Comparison of ENCODE assay signal across 28 mouse cellular contexts in the genomic region with DNA sequence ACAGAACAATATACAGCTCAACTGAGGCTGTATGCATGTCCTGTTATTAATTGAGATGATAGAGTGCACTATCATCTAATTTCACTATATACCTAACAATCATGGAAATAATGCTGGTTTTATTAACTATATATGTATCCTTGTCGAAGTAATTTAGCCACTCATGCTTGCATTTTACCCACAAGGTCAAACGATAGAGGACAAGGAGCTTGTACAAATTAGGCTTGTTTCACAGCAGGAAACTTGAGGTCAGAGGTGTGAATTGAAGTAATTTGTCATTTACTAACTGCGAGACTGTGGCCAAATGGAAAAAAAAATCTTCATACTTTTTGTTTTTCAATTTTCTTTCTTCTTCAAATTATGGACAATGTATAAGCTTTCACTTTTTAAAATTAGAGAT. TPM values are rescaled to one million over a fixed set of nuclear protein-coding genes. Genes with fewer than 3 reads are reported as not detected.
DNase-seq lines count a peak whose midpoint lies in the region; ATAC-seq and TF ChIP-seq lines count a peak whose summit lies in the region.
"Had no signal": no experiment of that assay in that cellular context is flagged by ENCODE, and none has a peak within 500 bp of the region (broad histone marks: within the 10 kb centered on the region; RNA-seq: fewer than 3 reads in every experiment).

No protein-coding gene starts in this region.

- H3K9me3 ChIP-seq in heart, postnatal 0 days (replicated peaks; ENCODE audit: control insufficient read depth, low read length) = no peaks in the 10 kb centered on the region
- H3K9me3 ChIP-seq in lung, embryonic 14.5 days (ENCODE audit: low read depth, low read length) = no peaks in the 10 kb centered on the region
- H3K9me3 ChIP-seq: forebrain, embryonic 13.5 days; G1E; limb, embryonic 12.5 days; liver, embryonic 15.5 days; midbrain, embryonic 13.5 days had no signal

- peak overlapping the region; percentile 3; the same call in 1 of the 2 replicates for H3K27ac ChIP-seq in heart, adult 2 months
- no peak overlapping the region for H3K27ac ChIP-seq in heart, postnatal 0 days (ENCODE audit: low read depth)
- H3K27ac ChIP-seq in lung, embryonic 14.5 days (ENCODE audit: low read depth) = no peak overlapping the region
- H3K27ac ChIP-seq in brown adipose tissue, adult 24 weeks (replicated peaks; ENCODE audit: low read depth, low read length) = no peak overlapping the region
- H3K27ac ChIP-seq: forebrain, embryonic 13.5 days; hindbrain, embryonic 14.5 days; left cerebral cortex, adult 2 months; limb, embryonic 12.5 days; liver, embryonic 15.5 days; midbrain, embryonic 13.5 days had no signal

- WGBS in heart, adult 2 months = 59% methylated on average over 3 of the region's 3 CpGs
- WGBS in heart, postnatal 0 days = 77% methylated on average over 3 of the region's 3 CpGs
- WGBS in lung, embryonic 14.5 days = 66% methylated on average over 3 of the region's 3 CpGs

- peak overlapping the region; percentile 73; the same call in 1 of the 2 replicates for H3K4me2 ChIP-seq in heart, postnatal 0 days (ENCODE audit: low read depth, low read length)
- peak overlapping the region; percentile 16; the same call in 1 of the 2 replicates for H3K4me2 ChIP-seq in lung, embryonic 14.5 days
- H3K4me2 ChIP-seq: forebrain, embryonic 13.5 days; hindbrain, embryonic 14.5 days; limb, embryonic 12.5 days; liver, embryonic 15.5 days; midbrain, embryonic 13.5 days had no signal

- DNase-seq in heart, adult 2 months = no peak
- DNase-seq in heart, adult 11 months = no peak
- DNase-seq in heart, postnatal 0 days (ENCODE audit: low spot score) = no peak
- no peak for DNase-seq in heart, adult 18-20 months
- DNase-seq in lung, embryonic 14.5 days = no peak
- DNase-seq in lung, postnatal 36 days = no peak
- no peak for DNase-seq in thymus, postnatal 10 days (ENCODE audit: low spot score in 2 of 2)
- DNase-seq: adrenal gland, postnatal 10 days; cerebellum, adult 11 months; cerebellum, adult 9-10 months; cerebellum, postnatal 36 days; gastrocnemius, postnatal 36 days; kidney, adult 8-10 months; kidney, postnatal 14 days; lung, postnatal 4 days; thymus, postnatal 14 days had no signal

- ATAC-seq in heart, postnatal 0 days (ENCODE audit: insufficient read depth, low read depth) = no peak
- no peak for ATAC-seq in lung, embryonic 14.5 days (ENCODE audit: insufficient read depth)
- ATAC-seq: forebrain, embryonic 13.5 days; inflammation-experienced regulatory T-cells, adult 6 months; midbrain, embryonic 13.5 days had no signal

- H3K9ac ChIP-seq in heart, adult 2 months (ENCODE audit: low read depth, low read length) = no peak overlapping the region
- H3K9ac ChIP-seq in heart, postnatal 0 days (replicated peaks; ENCODE audit: low read depth, low read length) = no peak overlapping the region
- no peak overlapping the region for H3K9ac ChIP-seq in lung, embryonic 14.5 days
- H3K9ac ChIP-seq: forebrain, embryonic 13.5 days; hindbrain, embryonic 14.5 days; limb, embryonic 12.5 days; liver, embryonic 15.5 days; midbrain, embryonic 13.5 days had no signal

- TF ChIP-seq CTCF in heart, adult 2 months (IDR thresholded peaks at IDR 0.05) = no peak
- no peak for TF ChIP-seq CTCF in heart, postnatal 0 days (IDR thresholded peaks at IDR 0.05; ENCODE audit: low read depth)
- TF ChIP-seq CTCF in lung, embryonic 14.5 days (IDR thresholded peaks at IDR 0.05; ENCODE audit: low read depth) = no peak

- no peak for TF ChIP-seq POLR2A in heart, adult 2 months (IDR thresholded peaks at IDR 0.05; ENCODE audit: insufficient read depth, low read depth, low read length)

- H3K4me1 ChIP-seq in heart, adult 2 months (ENCODE audit: control insufficient read depth, insufficient read depth, low read length) = peaks cover 9% of the 10 kb centered on the region
- H3K4me1 ChIP-seq in heart, postnatal 0 days (ENCODE audit: control insufficient read depth, insufficient read depth) = peaks cover 48% of the 10 kb centered on the region
- peaks cover 6% of the 10 kb centered on the region; the same call in 1 of the 2 replicates for H3K4me1 ChIP-seq in lung, embryonic 14.5 days (ENCODE audit: insufficient read depth)
- H3K4me1 ChIP-seq in brown adipose tissue, adult 24 weeks (ENCODE audit: control insufficient read depth, insufficient read depth, insufficient read length, low read length) = peaks cover 24% of the 10 kb centered on the region

- no peaks in the 10 kb centered on the region for H3K27me3 ChIP-seq in heart, adult 2 months (ENCODE audit: control insufficient read depth, insufficient read depth, low read length)
- no peaks in the 10 kb centered on the region for H3K27me3 ChIP-seq in heart, postnatal 0 days (ENCODE audit: control insufficient read depth, insufficient read depth, low read length)
- H3K27me3 ChIP-seq in lung, embryonic 14.5 days (ENCODE audit: insufficient read depth, low read length) = peaks cover 4% of the 10 kb centered on the region; the same call in 1 of the 2 replicates
- H3K27me3 ChIP-seq: limb, embryonic 12.5 days had no signal

- H3K4me3 ChIP-seq in heart, adult 2 months = peak overlapping the region; percentile 81; the same call in 1 of the 2 replicates
- H3K4me3 ChIP-seq in heart, postnatal 0 days (ENCODE audit: low read depth, low read length) = no peak overlapping the region
- no peak overlapping the region for H3K4me3 ChIP-seq in lung, embryonic 14.5 days (ENCODE audit: low read depth, low read length)
- H3K4me3 ChIP-seq in brown adipose tissue, adult 24 weeks (ENCODE audit: insufficient read depth, low read depth, low read length) = peak overlapping the region; percentile 55; the same call in 1 of the 2 replicates
- H3K4me3 ChIP-seq: forebrain, embryonic 13.5 days; left cerebral cortex, adult 2 months; limb, embryonic 12.5 days; liver, embryonic 15.5 days; megakaryocyte, embryonic 14.5 days; midbrain, embryonic 13.5 days had no signal

- peaks cover 4% of the 10 kb centered on the region; the same call in 1 of the 2 replicates for H3K79me2 ChIP-seq in heart, adult 2 months (replicated peaks; ENCODE audit: control insufficient read depth, insufficient read depth, low read length)

- TF ChIP-seq EP300 in heart, adult 2 months (IDR thresholded peaks at IDR 0.05; ENCODE audit: insufficient read depth, low read depth, low read length) = no peak
- TF ChIP-seq EP300 in heart, postnatal 0 days (IDR thresholded peaks at IDR 0.05; ENCODE audit: low read depth) = no peak

- intact Hi-C loops in heart, adult 2 months (cut with DNase I) = loop anchor here (5.0 kb wide), 1 partner anchor 96 kb away; no protein-coding TSS in a partner anchor

- peaks cover 36% of the 10 kb centered on the region for H3K36me3 ChIP-seq in heart, adult 2 months (ENCODE audit: control insufficient read depth, insufficient read depth, low read length)
- H3K36me3 ChIP-seq in heart, postnatal 0 days (replicated peaks; ENCODE audit: control insufficient read depth, insufficient read depth, low read length) = no peaks in the 10 kb centered on the region
- H3K36me3 ChIP-seq in lung, embryonic 14.5 days (ENCODE audit: insufficient read depth) = no peaks in the 10 kb centered on the region
- H3K36me3 ChIP-seq: G1E; limb, embryonic 12.5 days; liver, embryonic 15.5 days; midbrain, embryonic 13.5 days had no signal

RNA-seq across cellular contexts. Expression of gene Gm49395, which starts 3.5 kb away (rescaled TPM):
- total RNA-seq in heart, adult 2 months (2021) = 10 to 100 TPM in 1 of 2 experiments, 1 to 10 TPM in 1; 7.8 to 10.5 TPM
- polyA plus RNA-seq in heart, adult 2 months (2012; rRNA removed) = 0.64 and 2.4 TPM in 2 replicates
- total RNA-seq in heart, postnatal 0 days (2014; rRNA removed; ENCODE audit: low replicate concordance) = 4.1 and 24.8 TPM in 2 replicates
- polyA plus RNA-seq in heart, postnatal 0 days (2015; fragmentation: Nextera tagmentation; extraction: Ambion mirVana) = 7.1 and 8.8 TPM in 2 replicates
- 1 to 10 TPM; 4.4 to 8.6 TPM for total RNA-seq in heart, adult 18-20 months (2021)
- 6.8 and 8.3 TPM in 2 replicates for polyA plus RNA-seq in lung, embryonic 14.5 days (2014; fragmentation: Nextera tagmentation; extraction: Ambion mirVana)
- polyA plus RNA-seq in brown adipose tissue, adult 24 weeks (2012; ENCODE audit: insufficient read depth, insufficient read length, missing spikeins) = 5.0 and 6.2 TPM in 2 replicates
- total RNA-seq: G1E; monocyte, adult 5-6 weeks had no signal
- polyA plus RNA-seq: testis, adult 2 months had no signal

RNA-seq across cellular contexts. Expression of gene Itga1, which starts 3.5 kb away (rescaled TPM):
- 10 to 100 TPM; 34.8 TPM for total RNA-seq in heart, adult 2 months (2021)
- polyA plus RNA-seq in heart, adult 2 months (2012; rRNA removed) = 6.8 and 14.0 TPM in 2 replicates
- total RNA-seq in heart, postnatal 0 days (2014; rRNA removed; ENCODE audit: low replicate concordance) = 41.5 and 55.6 TPM in 2 replicates
- 13.7 and 16.7 TPM in 2 replicates for polyA plus RNA-seq in heart, postnatal 0 days (2015; fragmentation: Nextera tagmentation; extraction: Ambion mirVana)
- 10 to 100 TPM; 31.0 to 34.9 TPM for total RNA-seq in heart, adult 18-20 months (2021)
- 36.2 and 36.7 TPM in 2 replicates for polyA plus RNA-seq in lung, embryonic 14.5 days (2014; fragmentation: Nextera tagmentation; extraction: Ambion mirVana)
- 19.8 and 21.6 TPM in 2 replicates for polyA plus RNA-seq in brown adipose tissue, adult 24 weeks (2012; ENCODE audit: insufficient read depth, insufficient read length, missing spikeins)
- polyA plus RNA-seq: G1E had no signal

RNA-seq across cellular contexts. Expression of gene Pelo, which starts 8.2 kb away (rescaled TPM):
- total RNA-seq in heart, adult 2 months (2021) = 10 to 100 TPM; 15.6 to 18.0 TPM
- 16.1 and 16.5 TPM in 2 replicates for polyA plus RNA-seq in heart, adult 2 months (2012; rRNA removed)
- 25.7 and 30.2 TPM in 2 replicates for total RNA-seq in heart, postnatal 0 days (2014; rRNA removed; ENCODE audit: low replicate concordance)
- polyA plus RNA-seq in heart, postnatal 0 days (2015; fragmentation: Nextera tagmentation; extraction: Ambion mirVana) = 7.1 and 7.8 TPM in 2 replicates
- 10 to 100 TPM; 16.3 to 18.5 TPM for total RNA-seq in heart, adult 18-20 months (2021)
- 6.6 and 7.0 TPM in 2 replicates for polyA plus RNA-seq in lung, embryonic 14.5 days (2014; fragmentation: Nextera tagmentation; extraction: Ambion mirVana)
- 3.8 and 6.6 TPM in 2 replicates for polyA plus RNA-seq in brown adipose tissue, adult 24 weeks (2012; ENCODE audit: insufficient read depth, insufficient read length, missing spikeins)

Comparison
In these comparisons a context has a peak if more than half of its experiments do, and no peak if none do; other contexts are left out.
1. H3K4me3 ChIP-seq: peak in heart, adult 2 months (single experiment) and brown adipose tissue, adult 24 weeks (single experiment); none in heart, postnatal 0 days (single experiment) and lung, embryonic 14.5 days (single experiment).